Mouse (Mus musculus) layer of hippocampus, adult 9-11 months (tissue): ENCODE data around the gene Sbp.

ENCODE experiments used
- DNase-seq: peaks from one replicate; pipeline ENCODE4 v3.0.0; 2022

Gene Sbp

DNA sequence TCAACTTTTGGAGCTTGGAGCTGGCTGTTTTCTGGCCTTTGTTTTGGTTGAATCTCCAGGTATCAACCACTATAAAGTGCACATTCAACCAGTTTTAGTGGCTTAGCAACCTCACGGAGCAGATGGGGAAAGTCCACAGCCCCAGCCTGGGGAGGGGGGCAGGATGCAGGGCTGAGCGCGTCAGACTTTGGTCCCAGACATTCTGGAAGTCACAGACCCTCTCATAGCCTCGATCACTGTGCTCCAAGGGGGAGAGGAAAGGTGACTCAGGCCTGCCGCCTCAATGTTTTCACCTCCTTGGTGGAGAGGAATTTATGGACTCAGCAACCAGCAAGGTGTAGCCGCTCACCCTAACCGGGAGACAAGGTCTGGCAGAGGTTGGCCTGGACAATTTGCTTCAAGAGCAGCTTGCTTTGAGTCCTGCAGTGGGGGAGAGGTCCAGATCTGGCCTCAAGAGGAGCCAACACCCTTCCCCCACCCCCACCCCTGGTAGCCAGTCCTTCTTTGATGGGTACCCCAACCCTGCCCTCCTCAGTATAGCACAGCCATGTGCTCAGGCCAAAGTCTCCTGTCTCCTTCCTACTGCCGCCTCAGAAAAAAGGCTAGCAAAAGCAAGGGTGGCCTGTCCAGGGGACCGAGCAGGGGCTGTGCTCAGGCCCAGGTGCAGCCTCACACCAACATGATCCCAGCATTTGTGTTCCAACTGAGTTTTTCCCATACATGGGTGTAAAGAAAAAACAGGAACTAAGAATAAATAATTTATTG, 51.5 kb downstream of the Sbp start:
- DNase-seq: no peak

DNA sequence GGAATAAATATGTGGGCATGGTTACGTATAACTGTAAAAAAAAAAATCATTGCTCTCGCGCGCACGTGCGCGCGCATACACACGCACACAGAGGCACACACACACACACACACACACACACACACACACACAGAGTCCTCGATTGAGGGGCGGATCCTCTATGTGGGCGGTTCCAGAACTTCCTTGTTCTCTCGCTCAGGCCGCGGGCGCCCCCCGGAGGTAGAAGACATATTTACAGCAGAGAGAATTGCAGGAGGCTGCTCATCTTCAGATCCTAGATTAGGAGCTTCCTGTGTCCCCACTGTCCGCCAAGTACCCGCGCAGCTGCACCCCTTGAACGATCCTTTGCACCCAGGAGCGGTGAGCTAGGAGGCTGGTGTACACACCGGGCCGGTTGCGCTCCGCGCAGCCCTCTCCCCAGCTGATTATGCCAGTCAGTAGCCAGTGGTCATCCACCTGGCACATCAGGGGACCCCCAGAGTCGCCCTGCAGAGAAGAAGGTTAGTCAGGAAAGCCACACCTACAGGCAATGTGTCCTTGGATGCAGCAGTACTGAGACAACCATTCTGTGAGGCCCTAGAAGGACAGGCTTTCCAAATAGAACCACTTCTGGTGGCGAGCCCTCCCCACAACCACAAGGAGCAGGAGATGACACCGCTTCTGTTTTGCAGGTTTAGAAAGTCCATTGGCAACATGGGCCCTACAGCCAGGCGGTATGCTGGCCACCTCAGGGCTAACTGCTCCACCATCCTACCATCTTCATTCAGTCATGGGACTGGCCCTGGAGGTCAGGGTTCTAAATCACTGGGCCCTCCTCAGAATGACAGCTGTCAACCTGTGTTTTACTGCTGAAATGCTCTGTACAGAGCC, 52.3 kb downstream of the Sbp start:
- peak; percentile 92 for DNase-seq

DNA sequence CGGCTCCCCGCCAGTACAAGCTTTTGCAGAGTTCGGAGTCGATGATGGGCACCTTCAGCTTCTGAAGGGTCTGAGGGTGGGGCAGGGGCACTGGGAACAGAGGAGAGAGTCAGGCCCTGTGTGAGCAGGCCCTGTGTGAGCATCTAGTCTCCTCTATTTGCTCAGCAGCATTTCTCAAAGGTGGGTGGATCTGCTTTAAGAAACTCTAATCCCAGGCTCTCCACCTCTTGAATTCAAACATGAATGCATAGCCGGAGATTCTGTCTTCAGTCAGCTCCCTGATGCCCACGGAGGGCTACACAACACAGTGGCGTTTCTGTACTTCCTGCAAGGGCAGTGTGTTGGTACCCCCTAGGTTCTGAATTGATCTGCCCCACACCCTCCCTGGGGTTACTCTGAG, 53.2 kb downstream of the Sbp start:
- no peak for DNase-seq
